Mouse (Mus musculus) left cerebral cortex, adult 18-20 months (tissue): ENCODE measurements around the gene Lamtor1. TPM values are rescaled to one million over a fixed set of nuclear protein-coding genes. Genes with fewer than 3 reads are reported as not detected.

Source experiments
- DNase-seq, 2 experiments: peaks; one replicate each; pipeline ENCODE4 v3.0.0; 2021 to 2022; ENCODE audit warnings: low spot score in 2 of 2, mixed read lengths in 1 of 2
- long read RNA-seq, 2 experiments: library from polyadenylated mRNA; stranded (forward); transcript quantifications; one replicate each; pipeline ENCODE4 v2.0.0; 2021
- total RNA-seq, 2 experiments: library from RNA; stranded (reverse); gene quantifications; 2 replicates each; pipeline ENCODE4 v1.2.3; 2021

Gene Lamtor1
- 10 to 100 TPM; 82.6 to 87.9 TPM for total RNA-seq
- long read RNA-seq, experiment 1, transcript Lamtor1-201 (5 exons, 1,119 nt), result major isoform, 76 of 163 reads
- long read RNA-seq, experiment 1, partial matches to known transcripts, result 73 of 163 reads
- long read RNA-seq, experiment 1, other reads (novel, unspliced or antisense), result 13 of 163 reads
- long read RNA-seq, experiment 2, transcript Lamtor1-201 (5 exons, 1,119 nt), result major isoform, 65 of 131 reads
- long read RNA-seq, experiment 2, partial matches to known transcripts, result 59 of 131 reads
- long read RNA-seq, experiment 2, other reads (novel, unspliced or antisense), result 5 of 131 reads

GRCm38 (mm10) chr7:101905561-101906286, at the start of gene Lamtor1:
Lamtor1 (plus strand) TSS chr7:101905904.
- peak; percentile 100 for DNase-seq

- no peak for DNase-seq
These were observed 48.6 kb upstream of the Lamtor1 start, which contains the start of gene Folr2 for GRCm38 (mm10) chr7:101857094-101857493. Folr2 (minus strand) TSS chr7:101857194.

- DNase-seq, result no peak
These were observed 47.3 kb upstream of the Lamtor1 start for GRCm38 (mm10) chr7:101858362-101858761.

- no peak for DNase-seq
These were observed 44.7 kb upstream of the Lamtor1 start for GRCm38 (mm10) chr7:101860978-101861377.

- DNase-seq, result no peak
These were observed 43.4 kb upstream of the Lamtor1 start for GRCm38 (mm10) chr7:101862291-101862690.

- DNase-seq, result no peak
These were observed 42.3 kb upstream of the Lamtor1 start, which contains the start of gene Anapc15 for GRCm38 (mm10) chr7:101863415-101863814. Anapc15 (plus strand) TSS chr7:101863715.

GRCm38 (mm10) chr7:101866491-101867265, 39.0 kb upstream of the Lamtor1 start:
- no peak for DNase-seq

- DNase-seq, result no peak
These were observed 38.2 kb upstream of the Lamtor1 start for GRCm38 (mm10) chr7:101867482-101867881.

- no peak for DNase-seq
These were observed 37.2 kb upstream of the Lamtor1 start for GRCm38 (mm10) chr7:101868241-101869162.

GRCm38 (mm10) chr7:101869163-101869500, 36.6 kb upstream of the Lamtor1 start:
- DNase-seq, result no peak

GRCm38 (mm10) chr7:101870629-101871028, 35.1 kb upstream of the Lamtor1 start, which contains the start of gene Folr1:
Folr1 (minus strand) TSS chr7:101870788.
- DNase-seq, result no peak

GRCm38 (mm10) chr7:101871296-101871695, 34.4 kb upstream of the Lamtor1 start:
- DNase-seq, result no peak

- no peak for DNase-seq
These were observed 29.7 kb upstream of the Lamtor1 start for GRCm38 (mm10) chr7:101875978-101876377.

- no peak for DNase-seq
These were observed 24.8 kb upstream of the Lamtor1 start for GRCm38 (mm10) chr7:101880855-101881254.

GRCm38 (mm10) chr7:101882413-101883154, 23.1 kb upstream of the Lamtor1 start:
- DNase-seq, result peak in 1 of 2 experiments; percentile 27

- DNase-seq, result no peak
These were observed 21.5 kb upstream of the Lamtor1 start for GRCm38 (mm10) chr7:101884160-101884559.

- DNase-seq, result no peak
These were observed 19.4 kb upstream of the Lamtor1 start for GRCm38 (mm10) chr7:101886274-101886673.

GRCm38 (mm10) chr7:101888460-101888859, 17.2 kb upstream of the Lamtor1 start:
- DNase-seq, result no peak

- no peak for DNase-seq
These were observed 10.0 kb upstream of the Lamtor1 start for GRCm38 (mm10) chr7:101895695-101896094.
